Mouse (Mus musculus): ENCODE data around the gene Cyp2d11. TPM values are rescaled to one million over a fixed set of nuclear protein-coding genes. Genes with fewer than 3 reads are reported as not detected.

Cyp2d11 gene
- total and polyA plus RNA-seq, 3 experiments, result not detected

DNA sequence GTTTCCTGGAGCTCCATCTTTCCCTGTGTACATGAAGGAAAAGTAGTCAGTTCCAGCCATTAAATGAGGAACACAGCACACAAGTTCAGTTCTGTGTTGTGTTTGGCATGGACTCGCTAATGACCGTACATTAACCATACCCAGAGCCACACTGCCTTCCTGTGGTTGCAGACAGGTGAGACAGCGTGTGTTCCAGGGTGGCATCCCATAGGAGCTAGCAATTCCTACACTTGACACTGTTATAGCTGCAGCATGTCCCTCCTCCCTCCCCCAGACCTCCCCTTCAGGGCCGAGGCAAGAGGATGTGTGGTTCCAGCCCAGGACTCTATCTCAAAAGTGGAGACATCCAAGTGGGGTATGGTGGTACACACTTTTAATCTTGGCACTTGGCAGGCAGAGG, 43.5 kb downstream of the Cyp2d11 start:
- Histone ChIP-seq H3K4me3 (ENCODE audit: low read depth, low read length) (no peak overlapping the region), H3K9me3 (replicated peaks) (0 out of 2 replicates have a peak, but pooled peaks cover 2% of the 10 kb centered on the region), H3K27me3 (ENCODE audit: insufficient read depth, low read length) (no peaks in the 10 kb centered on the region), H3K36me3 (replicated peaks) (peaks cover 57% of the 10 kb centered on the region), H3K4me1 (ENCODE audit: insufficient read depth, low read depth, low read length) (peaks cover 67% of the 10 kb centered on the region)
- no peak for DNase-seq (ENCODE audit: low spot score)
- TF ChIP-seq TAL1 (conservative IDR thresholded peaks at IDR 0.05; ENCODE audit: low read depth, low read length), result no peak
- TF ChIP-seq CTCF (IDR thresholded peaks at IDR 0.05; ENCODE audit: low read depth, low read length), result no peak
- TF ChIP-seq GATA1 (IDR thresholded peaks at IDR 0.05; ENCODE audit: borderline replicate concordance, low read length), result no peak
- ATAC-seq (ENCODE audit: extremely low read depth, insufficient number of reproducible peaks, low FRiP score, poor library complexity, severe bottlenecking), result no peak

DNA sequence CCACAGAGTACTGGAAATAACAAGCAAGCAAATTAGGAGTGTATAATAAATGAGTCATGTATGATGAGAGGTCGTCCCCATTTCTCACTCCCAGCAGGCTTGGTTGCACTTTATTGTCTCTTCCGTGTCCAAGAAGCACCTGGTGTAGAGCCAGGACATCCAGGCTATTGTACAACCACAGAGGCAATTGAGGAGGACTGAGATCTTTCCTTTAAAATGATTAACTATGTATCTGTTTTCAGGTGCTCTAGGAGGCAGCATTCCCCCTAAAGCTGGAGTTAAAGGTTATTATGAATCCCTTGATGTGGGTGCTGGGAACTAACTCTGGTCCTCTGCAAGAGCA, 44.9 kb downstream of the Cyp2d11 start:
- peaks cover 75% of the 10 kb centered on the region for H3K4me1 ChIP-seq (ENCODE audit: insufficient read depth, low read depth, low read length)
- no peaks in the 10 kb centered on the region for H3K27me3 ChIP-seq (ENCODE audit: insufficient read depth, low read length)
- ATAC-seq (ENCODE audit: extremely low read depth, insufficient number of reproducible peaks, low FRiP score, poor library complexity, severe bottlenecking), result no peak
- H3K4me3 ChIP-seq (ENCODE audit: low read depth, low read length), result peak overlapping the region; percentile 40; the same call in 1 of the 2 replicates
- H3K9me3 ChIP-seq (replicated peaks), result no peaks in the 10 kb centered on the region
- DNase-seq (ENCODE audit: low spot score), result no peak
- peak; percentile 77; the same call in 1 of the 2 replicates for TF ChIP-seq POLR2AphosphoS5 (IDR thresholded peaks at IDR 0.05; ENCODE audit: insufficient replicate concordance, low read depth, low read length)
- no peak for TF ChIP-seq GATA2 (IDR thresholded peaks at IDR 0.05; ENCODE audit: borderline replicate concordance, low read depth, low read length)
- TF ChIP-seq CTCF (IDR thresholded peaks at IDR 0.05; ENCODE audit: low read depth, low read length), result no peak
- peaks cover 71% of the 10 kb centered on the region for H3K36me3 ChIP-seq (replicated peaks)

GRCm38 (mm10) chr15:82348258-82348998, 45.4 kb downstream of the Cyp2d11 start:
- TF ChIP-seq TAL1 (conservative IDR thresholded peaks at IDR 0.05; ENCODE audit: low read depth, low read length) (no peak), POLR2AphosphoS5 (IDR thresholded peaks at IDR 0.05; ENCODE audit: insufficient replicate concordance, low read depth, low read length) (no peak), GATA2 (IDR thresholded peaks at IDR 0.05; ENCODE audit: borderline replicate concordance, low read depth, low read length) (no peak), CTCF (IDR thresholded peaks at IDR 0.05; ENCODE audit: low read depth, low read length) (no peak), GATA1 (IDR thresholded peaks at IDR 0.05; ENCODE audit: borderline replicate concordance, low read length) (no peak)
- H3K27me3 ChIP-seq (ENCODE audit: insufficient read depth, low read length), result no peaks in the 10 kb centered on the region
- peak overlapping the region; percentile 40; the same call in 1 of the 2 replicates for H3K4me3 ChIP-seq (ENCODE audit: low read depth, low read length)
- H3K9me3 ChIP-seq (replicated peaks), result no peaks in the 10 kb centered on the region
- DNase-seq (ENCODE audit: low spot score) (no peak), ATAC-seq (ENCODE audit: extremely low read depth, insufficient number of reproducible peaks, low FRiP score, poor library complexity, severe bottlenecking) (no peak)
- H3K4me1 ChIP-seq (ENCODE audit: insufficient read depth, low read depth, low read length), result peaks cover 80% of the 10 kb centered on the region
- H3K36me3 ChIP-seq (replicated peaks), result peaks cover 76% of the 10 kb centered on the region

DNA sequence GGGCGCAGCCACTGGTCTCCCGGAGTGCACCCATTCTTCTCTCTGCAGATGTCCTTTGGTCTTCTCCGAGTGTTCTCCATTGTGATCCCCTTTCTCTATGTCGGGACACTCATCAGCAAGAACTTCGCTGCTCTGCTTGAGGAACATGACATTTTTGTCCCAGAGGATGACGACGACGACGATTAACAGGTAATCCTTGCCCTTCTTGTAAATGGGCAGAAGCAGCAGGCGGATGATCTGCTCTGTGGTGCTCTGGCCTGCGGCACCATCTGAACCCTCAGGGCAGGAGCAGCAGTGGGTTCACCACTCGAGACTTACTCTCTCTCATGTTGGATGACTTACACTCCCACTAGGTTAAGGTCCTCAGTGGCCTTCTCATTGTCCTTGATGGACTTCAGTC, 46.0 kb downstream of the Cyp2d11 start:
- H3K27me3 ChIP-seq (ENCODE audit: insufficient read depth, low read length), result no peaks in the 10 kb centered on the region
- H3K4me1 ChIP-seq (ENCODE audit: insufficient read depth, low read depth, low read length), result peaks cover 84% of the 10 kb centered on the region
- DNase-seq (ENCODE audit: low spot score) (no peak), ATAC-seq (ENCODE audit: extremely low read depth, insufficient number of reproducible peaks, low FRiP score, poor library complexity, severe bottlenecking) (no peak)
- peak overlapping the region; percentile 86; the same call in 1 of the 2 replicates for H3K4me3 ChIP-seq (ENCODE audit: low read depth, low read length)
- H3K36me3 ChIP-seq (replicated peaks), result peaks cover 81% of the 10 kb centered on the region
- no peaks in the 10 kb centered on the region for H3K9me3 ChIP-seq (replicated peaks)
- TF ChIP-seq TAL1 (conservative IDR thresholded peaks at IDR 0.05; ENCODE audit: low read depth, low read length) (no peak), CTCF (IDR thresholded peaks at IDR 0.05; ENCODE audit: low read depth, low read length) (no peak), POLR2AphosphoS5 (IDR thresholded peaks at IDR 0.05; ENCODE audit: insufficient replicate concordance, low read depth, low read length) (no peak), GATA1 (IDR thresholded peaks at IDR 0.05; ENCODE audit: borderline replicate concordance, low read length) (no peak), GATA2 (IDR thresholded peaks at IDR 0.05; ENCODE audit: borderline replicate concordance, low read depth, low read length) (no peak)

DNA sequence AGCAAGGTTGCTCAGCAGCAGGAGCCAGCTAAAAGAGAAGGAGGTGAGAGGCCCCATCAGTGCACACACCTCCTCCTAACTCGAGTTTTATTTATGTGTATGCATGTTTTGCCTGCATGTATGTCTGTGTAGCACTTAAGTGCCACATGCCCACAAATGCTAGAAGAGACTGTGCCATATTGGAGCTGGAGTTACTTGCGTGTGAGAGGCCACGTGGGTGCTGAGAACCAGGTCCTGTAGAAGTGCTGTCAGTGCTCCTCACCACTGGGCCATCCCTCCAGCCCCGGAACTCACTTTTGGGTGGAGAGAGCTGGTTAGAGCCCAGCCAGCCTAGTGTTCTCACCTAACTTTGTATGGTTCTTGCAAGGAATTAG, 46.5 kb downstream of the Cyp2d11 start:
- no peak for ATAC-seq (ENCODE audit: extremely low read depth, insufficient number of reproducible peaks, low FRiP score, poor library complexity, severe bottlenecking)
- DNase-seq (ENCODE audit: low spot score), result no peak
- TF ChIP-seq GATA2 (IDR thresholded peaks at IDR 0.05; ENCODE audit: borderline replicate concordance, low read depth, low read length) (no peak), GATA1 (IDR thresholded peaks at IDR 0.05; ENCODE audit: borderline replicate concordance, low read length) (no peak), POLR2AphosphoS5 (IDR thresholded peaks at IDR 0.05; ENCODE audit: insufficient replicate concordance, low read depth, low read length) (no peak; the same call in 1 of the 2 replicates), CTCF (IDR thresholded peaks at IDR 0.05; ENCODE audit: low read depth, low read length) (no peak), TAL1 (conservative IDR thresholded peaks at IDR 0.05; ENCODE audit: low read depth, low read length) (no peak)
- Histone ChIP-seq H3K36me3 (replicated peaks) (peaks cover 81% of the 10 kb centered on the region), H3K9me3 (replicated peaks) (no peaks in the 10 kb centered on the region), H3K4me1 (ENCODE audit: insufficient read depth, low read depth, low read length) (peaks cover 85% of the 10 kb centered on the region), H3K4me3 (ENCODE audit: low read depth, low read length) (peak overlapping the region; percentile 86), H3K27me3 (ENCODE audit: insufficient read depth, low read length) (no peaks in the 10 kb centered on the region)

DNA sequence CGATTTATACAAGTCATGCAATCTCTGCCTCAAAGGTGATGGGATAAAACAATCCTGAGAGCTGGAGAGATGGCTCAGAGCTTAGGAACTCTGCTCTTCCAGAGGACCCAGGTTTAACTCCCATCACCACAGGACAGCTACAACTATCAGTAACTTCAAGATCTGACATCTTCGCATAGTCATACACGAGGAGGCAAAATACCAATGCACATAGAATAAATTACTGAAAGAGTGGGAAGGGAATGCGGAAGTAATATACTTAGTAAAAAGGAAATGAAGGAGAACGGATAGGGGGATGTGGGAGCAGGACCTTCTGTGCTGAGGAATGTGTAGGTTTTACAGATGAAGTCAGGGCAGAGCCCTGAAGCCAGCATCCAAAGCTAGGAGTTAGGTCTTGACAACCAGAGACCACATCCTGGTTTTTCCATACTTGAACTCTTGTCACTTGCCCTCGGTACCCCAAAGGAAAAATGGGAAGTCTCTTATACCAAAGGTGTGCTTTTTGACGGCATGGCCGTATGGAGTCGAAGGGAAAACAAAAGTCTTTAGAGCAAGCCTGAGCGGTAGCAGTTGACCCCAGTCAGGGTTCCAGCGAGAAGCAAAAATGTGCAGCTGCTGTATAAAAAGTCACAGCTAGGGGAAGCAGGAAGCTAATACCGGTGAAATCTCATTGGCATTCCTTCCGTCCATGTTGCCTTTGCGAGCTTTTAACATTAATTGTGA, 47.1 kb downstream of the Cyp2d11 start:
- no peak for DNase-seq (ENCODE audit: low spot score)
- H3K36me3 ChIP-seq (replicated peaks), result peaks cover 79% of the 10 kb centered on the region
- H3K27me3 ChIP-seq (ENCODE audit: insufficient read depth, low read length), result no peaks in the 10 kb centered on the region
- H3K4me3 ChIP-seq (ENCODE audit: low read depth, low read length), result peak overlapping the region; percentile 86
- H3K4me1 ChIP-seq (ENCODE audit: insufficient read depth, low read depth, low read length), result peaks cover 82% of the 10 kb centered on the region
- TF ChIP-seq GATA2 (IDR thresholded peaks at IDR 0.05; ENCODE audit: borderline replicate concordance, low read depth, low read length) (no peak), GATA1 (IDR thresholded peaks at IDR 0.05; ENCODE audit: borderline replicate concordance, low read length) (no peak), TAL1 (conservative IDR thresholded peaks at IDR 0.05; ENCODE audit: low read depth, low read length) (no peak), CTCF (IDR thresholded peaks at IDR 0.05; ENCODE audit: low read depth, low read length) (no peak), POLR2AphosphoS5 (IDR thresholded peaks at IDR 0.05; ENCODE audit: insufficient replicate concordance, low read depth, low read length) (no peak; the same call in 1 of the 2 replicates)
- ATAC-seq (ENCODE audit: extremely low read depth, insufficient number of reproducible peaks, low FRiP score, poor library complexity, severe bottlenecking), result no peak
- H3K9me3 ChIP-seq (replicated peaks), result no peaks in the 10 kb centered on the region
